Mouse (Mus musculus) mesoderm, embryonic 11.5 days (tissue): ENCODE data around the gene Lipe.

Source experiments
- DNase-seq: peaks from one replicate; pipeline ENCODE4 v3.0.0-alpha.2; 2012; ENCODE audit warnings: low read depth, low spot score

Gene Lipe

GRCm38 (mm10) chr7:25363151-25363550 is 35.4 kb downstream of the Lipe start:
- no peak for DNase-seq

DNA sequence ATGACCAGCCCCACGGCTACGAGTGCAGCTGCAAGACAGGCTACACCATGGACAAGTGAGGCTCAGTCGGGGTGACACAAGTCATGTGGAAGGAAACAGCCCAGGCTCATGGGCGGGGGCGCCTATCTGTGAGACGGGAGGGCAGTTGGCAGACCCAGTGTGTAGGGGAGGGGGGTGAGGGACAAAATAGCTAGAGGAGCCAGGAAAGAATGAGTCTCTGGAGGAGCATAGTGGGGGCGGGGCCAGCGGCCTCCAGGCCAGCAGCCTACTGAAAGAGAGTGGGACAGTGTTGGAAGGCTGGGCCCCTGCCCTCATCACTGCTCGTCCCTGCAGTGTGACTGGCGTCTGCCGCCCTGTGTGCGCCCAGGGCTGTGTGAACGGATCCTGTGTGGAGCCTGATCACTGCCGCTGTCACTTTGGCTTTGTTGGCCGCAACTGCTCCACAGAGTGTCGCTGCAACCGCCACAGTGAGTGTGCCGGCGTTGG is 39.7 kb downstream of the Lipe start:
- DNase-seq: no peak

DNA sequence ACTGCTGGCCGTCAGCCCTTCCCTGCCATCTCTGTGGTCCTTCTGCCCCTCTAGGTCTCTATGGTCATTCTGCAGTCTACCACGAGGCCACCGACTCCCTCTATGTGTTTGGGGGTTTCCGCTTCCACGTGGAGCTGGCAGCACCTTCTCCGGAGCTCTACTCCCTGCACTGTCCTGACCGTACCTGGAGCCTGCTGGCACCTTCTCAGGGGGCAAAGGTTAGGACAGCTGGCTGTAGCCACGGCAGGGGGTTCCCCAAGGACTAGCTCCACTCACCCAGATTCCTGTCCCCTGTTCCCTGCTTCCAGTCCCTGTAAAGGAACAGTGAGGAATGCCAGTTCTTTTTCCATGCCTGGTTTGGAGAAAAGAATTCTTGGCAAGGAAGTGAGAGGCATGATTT is 49.6 kb downstream of the Lipe start:
- DNase-seq: no peak

GRCm38 (mm10) chr7:25341000-25341784 is 57.3 kb downstream of the Lipe start:
- no peak for DNase-seq

DNA sequence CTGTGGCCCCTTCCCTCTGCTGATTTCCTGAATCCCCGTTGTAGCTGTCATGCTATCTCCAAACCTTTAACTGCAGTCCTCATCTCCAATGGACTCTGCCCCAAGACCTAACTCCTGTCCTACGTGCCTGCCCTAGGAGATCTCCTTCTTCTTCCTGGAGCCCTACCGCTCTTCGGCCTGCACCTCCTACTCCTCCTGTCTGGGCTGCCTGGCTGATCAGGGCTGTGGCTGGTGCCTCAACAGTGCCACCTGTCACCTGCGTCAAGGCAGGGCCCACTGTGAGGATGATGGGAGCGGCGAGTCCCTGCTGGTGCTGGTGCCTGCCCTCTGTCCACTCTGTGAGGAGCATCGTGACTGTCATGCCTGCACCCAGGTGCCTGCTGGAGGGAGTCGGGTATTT is 59.2 kb downstream of the Lipe start:
- DNase-seq: no peak

DNA sequence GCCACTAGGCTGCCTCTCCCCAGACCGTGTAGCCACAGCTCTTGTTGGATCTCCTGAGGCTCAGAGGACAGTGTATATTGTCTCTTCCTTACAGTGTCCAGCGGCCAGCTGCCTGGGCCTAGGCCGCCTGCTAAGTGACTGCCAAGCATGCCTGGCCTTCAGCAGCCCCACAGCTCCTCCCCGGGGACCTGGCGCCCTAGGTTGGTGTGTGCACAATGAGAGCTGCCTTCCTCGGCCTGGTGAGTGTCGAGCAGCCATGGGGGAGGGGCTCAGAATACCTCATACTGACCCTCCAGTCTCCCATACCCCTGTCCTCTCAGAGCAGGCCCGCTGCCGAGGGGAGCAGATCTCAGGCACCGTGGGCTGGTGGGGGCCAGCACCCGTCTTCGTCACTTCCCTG is 64.0 kb downstream of the Lipe start:
- no peak for DNase-seq

DNA sequence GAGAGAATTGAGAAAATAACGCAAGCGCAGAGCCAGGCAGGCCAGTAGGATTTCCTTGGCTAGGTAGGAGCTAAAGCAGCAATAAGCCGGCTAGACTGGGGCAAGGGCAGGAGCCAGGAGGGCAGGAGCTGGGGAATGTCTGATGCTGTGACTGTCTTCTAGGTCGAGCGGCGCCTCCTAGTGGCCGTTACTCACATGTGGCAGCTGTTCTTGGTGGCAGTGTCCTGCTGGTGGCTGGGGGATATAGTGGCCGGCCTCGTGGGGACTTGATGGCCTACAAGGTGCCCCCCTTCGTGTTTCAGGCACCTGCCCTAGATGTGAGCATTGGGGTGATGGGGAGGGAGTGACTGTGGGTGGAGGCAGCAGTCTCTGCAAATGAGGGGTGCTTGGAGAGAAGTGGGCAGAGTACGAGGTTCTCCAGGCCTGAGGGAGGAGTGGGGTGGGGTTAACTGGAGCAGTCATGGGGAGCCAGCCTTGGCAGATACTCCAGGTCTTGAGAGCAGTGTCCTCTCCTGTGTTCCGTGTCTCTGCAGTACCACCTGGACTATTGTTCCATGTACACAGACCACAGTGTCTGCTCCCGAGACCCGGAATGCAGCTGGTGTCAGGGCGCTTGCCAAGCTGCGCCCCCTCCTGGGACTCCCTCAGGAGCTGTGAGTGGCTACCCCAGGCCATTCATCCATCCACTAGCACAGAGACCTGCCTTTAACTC is 64.8 kb downstream of the Lipe start:
- DNase-seq: peak; percentile 82
